Mouse (Mus musculus): ENCODE data around the gene Cstf1.

Cstf1 gene

GRCm38 (mm10) chr2:172413894-172414293, 43.4 kb downstream of the Cstf1 start:
- DNase-seq (ENCODE audit: low read depth in 1 of 2, low spot score in 2 of 2): no peak

- DNase-seq (ENCODE audit: low read depth in 1 of 2, low spot score in 2 of 2): no peak
Observed at GRCm38 (mm10) chr2:172416218-172416617, 45.7 kb downstream of the Cstf1 start.

GRCm38 (mm10) chr2:172416876-172417275, 46.4 kb downstream of the Cstf1 start:
- no peak for DNase-seq (ENCODE audit: low read depth in 1 of 2, low spot score in 2 of 2)

- DNase-seq (ENCODE audit: low read depth in 1 of 2, low spot score in 2 of 2): no peak
Observed at GRCm38 (mm10) chr2:172418208-172418607, 47.7 kb downstream of the Cstf1 start.

- no peak for DNase-seq (ENCODE audit: low read depth in 1 of 2, low spot score in 2 of 2)
Observed at GRCm38 (mm10) chr2:172430609-172431008, 60.1 kb downstream of the Cstf1 start.
